Mouse (Mus musculus): ENCODE data around the gene Chmp5. TPM values are rescaled to one million over a fixed set of nuclear protein-coding genes. Genes with fewer than 3 reads are reported as not detected.

Gene Chmp5
- 268 TPM for polyA plus RNA-seq (2014; fragmentation: Illumina TruSeq; extraction: RNeasy Lipid Tissue Mini Kit (QIAGEN cat#74804); ENCODE audit: low read depth, low replicate concordance)

GRCm38 (mm10) chr4:40948160-40948708 lies at the start of gene Chmp5, which contains the start of gene Bag1:
Chmp5 (plus strand) TSS chr4:40948407.
Bag1 (minus strand) TSS chr4:40948294.

GRCm38 (mm10) chr4:40919785-40920184 lies 28.4 kb upstream of the Chmp5 start, which contains the start of gene Spink4:
Spink4 (plus strand) TSS chr4:40920052.

GRCm38 (mm10) chr4:40970842-40971701 lies 22.9 kb downstream of the Chmp5 start, which contains the start of gene Nfx1:
Nfx1 (plus strand) TSS chr4:40970906.

Other genes starting within 250 kb of the Chmp5 start
- 5.0 TPM for gene Aptx, start 245.2 kb upstream of the Chmp5 start, polyA plus RNA-seq (2014; fragmentation: Illumina TruSeq; extraction: RNeasy Lipid Tissue Mini Kit (QIAGEN cat#74804); ENCODE audit: low read depth, low replicate concordance)
- gene Dnaja1, start 226.3 kb upstream of the Chmp5 start, polyA plus RNA-seq (2014; fragmentation: Illumina TruSeq; extraction: RNeasy Lipid Tissue Mini Kit (QIAGEN cat#74804); ENCODE audit: low read depth, low replicate concordance): 1,110 TPM
- gene Smu1, start 190.5 kb upstream of the Chmp5 start, polyA plus RNA-seq (2014; fragmentation: Illumina TruSeq; extraction: RNeasy Lipid Tissue Mini Kit (QIAGEN cat#74804); ENCODE audit: low read depth, low replicate concordance): 126 TPM
- 24.7 TPM for gene B4galt1, start 94.4 kb upstream of the Chmp5 start, polyA plus RNA-seq (2014; fragmentation: Illumina TruSeq; extraction: RNeasy Lipid Tissue Mini Kit (QIAGEN cat#74804); ENCODE audit: low read depth, low replicate concordance)
- gene Spink4, start 28.4 kb upstream of the Chmp5 start, polyA plus RNA-seq (2014; fragmentation: Illumina TruSeq; extraction: RNeasy Lipid Tissue Mini Kit (QIAGEN cat#74804); ENCODE audit: low read depth, low replicate concordance): not detected
- gene Bag1, start 113 bp upstream of the Chmp5 start, polyA plus RNA-seq (2014; fragmentation: Illumina TruSeq; extraction: RNeasy Lipid Tissue Mini Kit (QIAGEN cat#74804); ENCODE audit: low read depth, low replicate concordance): 676 TPM
- gene Nfx1, start 22.5 kb downstream of the Chmp5 start, polyA plus RNA-seq (2014; fragmentation: Illumina TruSeq; extraction: RNeasy Lipid Tissue Mini Kit (QIAGEN cat#74804); ENCODE audit: low read depth, low replicate concordance): 38.6 TPM
- gene Aqp7, start 99.7 kb downstream of the Chmp5 start, polyA plus RNA-seq (2014; fragmentation: Illumina TruSeq; extraction: RNeasy Lipid Tissue Mini Kit (QIAGEN cat#74804); ENCODE audit: low read depth, low replicate concordance): 15.1 TPM
- gene Aqp3, start 149.8 kb downstream of the Chmp5 start, polyA plus RNA-seq (2014; fragmentation: Illumina TruSeq; extraction: RNeasy Lipid Tissue Mini Kit (QIAGEN cat#74804); ENCODE audit: low read depth, low replicate concordance): 42.8 TPM
- gene Nol6, start 176.0 kb downstream of the Chmp5 start, polyA plus RNA-seq (2014; fragmentation: Illumina TruSeq; extraction: RNeasy Lipid Tissue Mini Kit (QIAGEN cat#74804); ENCODE audit: low read depth, low replicate concordance): 1.4 TPM
- 266 TPM for gene Ube2r2, start 187.3 kb downstream of the Chmp5 start, polyA plus RNA-seq (2014; fragmentation: Illumina TruSeq; extraction: RNeasy Lipid Tissue Mini Kit (QIAGEN cat#74804); ENCODE audit: low read depth, low replicate concordance)